Mouse (Mus musculus) layer of hippocampus, postnatal 10 days (tissue): ENCODE measurements at regions not wholly inside any gene's neighbourhood (a gene's known extent, or its start where the extent isn't known, plus 50 kb on each side); places are given as distances from the start of the nearest gene placed in this dataset.
"Not testable (repeated sequence)": the region's sequence is repeated elsewhere in the genome, so short reads cannot be mapped to it uniquely, and the experiment has no call there.

Experiments used
- DNase-seq, 2 experiments: peaks; one replicate each; pipeline ENCODE4 v3.0.0; 2021; ENCODE audit warnings: low spot score in 2 of 2

- DNase-seq, result no peak
Measured at GRCm38 (mm10) chr12:10445738-10446137, 55.2 kb downstream of the Rdh14 start.

- DNase-seq, result no peak
Measured at GRCm38 (mm10) chr12:10457960-10458655, 67.5 kb downstream of the Rdh14 start.

DNA sequence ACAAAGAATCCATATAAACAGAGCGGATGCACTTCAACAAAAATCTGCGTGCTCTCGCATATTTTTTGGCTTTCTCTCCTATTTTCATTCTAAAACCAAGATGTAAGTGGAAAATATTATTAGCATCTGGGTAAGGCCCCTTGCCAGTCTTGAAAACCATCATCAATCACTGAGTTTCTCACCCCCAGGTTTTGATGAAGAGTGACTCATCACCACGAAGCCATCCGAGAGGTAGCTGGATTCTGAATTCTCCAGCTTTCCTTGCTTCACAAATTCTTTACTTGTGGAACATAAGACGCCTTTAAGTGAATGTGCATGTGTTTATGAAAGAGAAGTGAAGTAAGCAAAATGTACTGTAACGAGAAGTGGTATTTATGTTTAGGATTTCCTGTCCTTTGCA lies 71.2 kb downstream of the Rdh14 start:
- no peak for DNase-seq

DNA sequence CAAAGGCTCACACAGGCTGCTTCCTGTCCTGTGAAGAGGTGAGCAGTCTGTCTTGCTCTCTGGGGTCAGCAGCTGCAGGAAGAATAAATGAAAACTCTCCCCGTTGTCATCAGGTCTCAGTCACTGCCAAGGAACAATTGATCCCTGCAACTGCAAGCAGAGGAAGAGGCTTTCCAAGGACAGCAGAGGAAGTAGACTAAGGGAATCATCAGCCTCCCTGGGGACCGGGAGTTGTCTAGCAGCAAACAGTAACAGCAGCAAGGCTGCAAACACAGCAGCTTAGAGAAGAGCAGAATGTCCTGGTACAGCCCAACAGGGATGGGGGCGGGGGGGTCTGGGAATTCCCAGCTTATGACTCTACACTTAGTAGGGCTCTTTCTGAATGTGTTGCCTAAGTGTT lies 72.4 kb downstream of the Rdh14 start:
- no peak for DNase-seq

DNA sequence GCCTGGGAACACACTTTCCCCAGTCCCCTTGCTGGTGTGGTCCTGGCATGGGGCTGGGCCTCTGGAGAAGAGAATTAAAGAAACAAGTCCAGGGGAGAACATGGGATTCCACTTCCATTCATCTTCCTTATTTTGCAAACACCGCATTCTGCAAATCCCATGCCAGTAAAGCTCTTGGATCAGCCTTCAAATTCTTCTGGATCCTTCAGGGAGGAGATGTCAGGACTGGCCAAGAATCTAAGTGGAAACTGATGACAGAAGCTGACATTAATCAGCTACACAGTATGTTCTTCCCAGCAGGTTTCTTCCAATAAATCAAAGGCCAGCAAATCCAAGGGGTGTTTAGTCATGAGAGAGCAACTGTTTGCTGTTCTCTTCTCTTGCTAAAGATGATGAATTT lies 83.4 kb downstream of the Rdh14 start:
- no peak for DNase-seq

DNA sequence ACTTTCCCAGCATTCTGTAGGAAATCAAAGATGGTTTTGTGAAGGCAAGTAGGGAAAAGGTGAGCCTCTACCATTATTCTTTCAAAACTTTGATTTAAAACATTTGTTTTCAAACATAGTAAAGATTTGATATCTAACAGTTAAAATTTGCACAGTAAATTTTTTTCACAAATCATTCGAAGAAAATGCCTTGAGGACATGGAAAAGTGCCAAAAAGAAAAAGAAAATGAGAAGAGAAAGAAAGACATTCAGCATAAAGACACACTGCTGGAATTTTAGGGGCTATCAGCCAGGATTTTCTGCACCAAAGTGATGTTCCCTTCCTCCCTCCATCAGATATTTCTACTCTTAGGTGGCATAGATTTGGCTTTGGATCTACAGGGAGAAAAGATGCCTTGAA lies 90.2 kb downstream of the Rdh14 start:
- no peak for DNase-seq

DNA sequence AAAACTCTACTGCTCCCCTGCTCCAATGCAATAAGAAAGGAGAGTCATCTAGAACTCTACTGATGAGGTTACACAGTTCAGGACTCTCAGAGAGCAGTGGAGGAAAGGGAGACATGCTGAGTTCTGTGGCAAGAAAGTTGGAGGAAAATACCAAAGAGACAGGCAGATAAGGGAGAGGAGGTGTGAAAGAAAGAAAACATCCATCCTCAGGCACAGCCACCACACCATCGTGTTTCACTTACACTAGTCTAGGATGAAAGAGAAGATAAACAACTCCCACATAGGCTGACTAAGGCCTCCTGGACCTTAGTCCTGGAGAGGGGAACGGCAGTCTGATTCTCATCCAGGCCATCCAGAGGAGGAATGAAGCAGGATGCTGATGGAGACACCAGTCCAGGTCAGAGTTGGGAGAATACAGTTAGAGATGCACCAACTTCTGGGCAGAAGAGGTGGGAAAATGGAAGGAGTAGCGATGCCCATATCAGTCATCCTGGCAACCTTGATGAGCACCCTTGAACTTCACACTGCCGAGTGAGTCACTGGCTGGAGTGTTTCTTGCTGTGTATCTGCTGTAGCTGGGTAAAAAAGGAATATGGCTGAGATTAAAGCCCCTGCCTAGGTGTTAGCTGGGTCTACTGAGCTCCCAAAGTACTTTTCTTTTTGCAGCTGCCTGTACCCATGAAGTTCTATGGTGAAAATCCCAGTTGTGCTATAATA lies 91.9 kb downstream of the Rdh14 start:
- no peak for DNase-seq

DNA sequence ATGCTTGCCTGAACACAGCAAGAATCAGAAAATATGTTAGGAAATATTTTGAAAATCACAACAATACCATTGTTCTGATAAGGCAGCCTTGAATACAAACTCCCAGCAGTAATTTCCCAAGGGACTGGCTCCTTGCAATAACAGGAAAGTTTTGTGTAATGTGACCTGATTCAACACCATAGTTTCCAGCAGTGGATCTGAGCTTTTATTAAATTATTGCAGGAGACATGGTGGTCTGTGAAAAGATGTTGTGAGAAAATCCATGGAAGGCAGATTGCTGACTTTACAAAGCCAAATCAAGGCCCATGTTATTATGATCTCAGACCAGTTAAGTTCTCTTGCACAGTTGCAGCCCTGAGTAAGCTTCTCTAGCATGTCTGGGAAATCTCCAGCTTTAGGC lies 116.1 kb downstream of the Rdh14 start:
- no peak for DNase-seq

- no peak for DNase-seq
Measured at GRCm38 (mm10) chr12:10513526-10513925, 123.0 kb downstream of the Rdh14 start.

DNA sequence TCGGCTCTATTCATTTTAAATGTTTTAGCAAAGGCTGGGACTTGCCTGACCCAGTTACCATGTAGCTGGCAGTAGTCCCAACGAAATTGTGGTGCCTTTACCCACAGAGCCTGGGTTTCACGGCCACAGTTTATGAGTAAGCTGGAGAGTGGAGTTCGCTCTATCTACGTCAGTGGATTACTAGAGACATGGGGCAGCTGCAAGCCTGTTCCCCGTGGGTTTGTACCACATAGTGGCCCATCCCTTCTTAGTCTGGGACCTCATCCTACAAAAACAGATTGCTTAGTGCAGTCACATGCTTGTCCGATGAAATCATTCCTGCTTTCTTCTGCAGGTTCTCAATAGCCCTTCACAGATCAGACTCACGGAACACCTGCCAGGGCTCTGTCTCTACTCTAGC lies 123.7 kb downstream of the Rdh14 start:
- peak in 1 of 2 experiments; percentile 10 for DNase-seq

DNA sequence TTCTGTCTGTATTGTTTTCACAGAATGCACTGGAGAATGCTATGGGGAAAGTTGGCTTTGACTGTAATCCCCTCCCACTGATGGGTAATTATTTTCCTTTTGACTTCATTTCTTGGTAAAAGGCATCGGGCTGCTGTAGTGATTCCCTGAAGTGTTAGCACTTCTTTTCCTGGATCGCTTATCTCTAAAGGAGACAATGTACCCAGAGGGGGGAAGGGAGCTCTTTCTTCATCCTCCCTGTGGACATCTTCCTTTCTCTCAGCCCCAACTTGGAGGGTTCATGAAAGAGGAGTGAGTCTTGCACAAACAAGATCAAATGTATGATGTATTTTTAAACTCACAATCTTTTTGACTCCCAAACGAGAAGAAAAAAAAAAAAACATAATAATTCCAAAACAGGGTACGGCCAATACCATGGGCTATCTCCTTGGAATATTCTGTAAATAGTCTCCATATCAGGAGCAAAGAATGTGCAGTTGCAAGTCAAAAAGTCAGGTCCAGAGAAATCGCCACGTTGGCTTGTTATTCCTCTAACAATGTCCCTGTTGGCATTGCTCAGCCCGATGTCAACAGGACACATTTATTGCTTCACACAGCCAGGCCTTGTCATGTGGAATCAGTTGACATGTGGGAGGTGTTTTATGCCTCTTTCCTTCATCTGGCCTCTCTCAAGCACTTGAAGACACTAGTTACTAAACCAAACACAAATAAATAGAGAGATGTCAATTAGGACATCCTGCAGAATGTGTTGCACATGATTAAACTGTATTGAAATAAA lies 134.1 kb downstream of the Rdh14 start:
- no peak for DNase-seq

DNA sequence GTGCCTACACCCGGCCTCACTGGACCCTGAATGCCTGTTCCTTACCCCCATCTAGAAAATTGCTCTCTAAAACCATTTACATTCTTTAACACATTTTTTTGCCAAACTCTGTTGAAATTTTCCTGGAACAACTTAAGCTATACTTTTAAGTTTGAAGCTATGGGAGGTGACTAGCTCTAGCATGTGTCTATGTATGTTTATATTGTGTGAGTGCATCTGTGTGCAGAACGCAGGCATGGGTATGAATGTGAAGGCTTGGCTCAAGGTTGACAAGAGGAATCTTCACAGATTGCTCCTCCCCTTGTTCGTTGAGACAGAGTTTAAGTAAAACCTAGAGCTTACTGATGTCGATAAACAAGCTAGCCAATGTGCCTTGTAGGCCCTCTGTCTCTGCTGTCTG lies 135.4 kb downstream of the Rdh14 start:
- no peak for DNase-seq

GRCm38 (mm10) chr12:10529077-10529476 lies 138.5 kb downstream of the Rdh14 start:
- DNase-seq, result no peak

- DNase-seq, result no peak
Measured at GRCm38 (mm10) chr12:10530996-10531395, 140.4 kb downstream of the Rdh14 start.

- no peak for DNase-seq
Measured at GRCm38 (mm10) chr12:10533971-10534370, 143.4 kb downstream of the Rdh14 start.

GRCm38 (mm10) chr12:10536239-10536638 lies 145.7 kb downstream of the Rdh14 start:
- no peak for DNase-seq

GRCm38 (mm10) chr12:10537069-10537468 lies 146.5 kb downstream of the Rdh14 start:
- peak; percentile 68 to 71 for DNase-seq

- DNase-seq, result no peak
Measured at GRCm38 (mm10) chr12:10549481-10550201, 159.1 kb downstream of the Rdh14 start.

GRCm38 (mm10) chr12:10554701-10555100 lies 164.1 kb downstream of the Rdh14 start:
- DNase-seq, result not testable (repeated sequence)

DNA sequence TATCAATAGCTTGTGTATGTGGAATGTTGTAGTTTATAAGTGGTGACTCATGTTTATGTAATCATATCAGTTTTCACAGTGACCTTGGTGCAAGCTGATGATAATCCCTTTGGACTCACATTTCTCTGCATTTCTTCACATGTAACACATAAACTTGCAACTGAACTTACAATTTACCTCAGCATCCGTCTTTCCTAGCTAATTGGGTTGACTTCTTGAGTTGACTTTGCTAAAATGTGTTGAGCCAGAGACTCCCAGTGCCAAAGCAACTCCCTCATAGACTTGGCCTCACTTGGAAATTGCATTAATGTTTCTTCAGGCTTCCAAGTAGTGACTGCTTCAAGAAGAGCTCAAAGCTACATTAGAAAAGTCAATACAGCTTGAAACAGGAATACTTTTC lies 172.4 kb downstream of the Rdh14 start:
- DNase-seq, result no peak

GRCm38 (mm10) chr12:10567881-10568280 lies 177.3 kb downstream of the Rdh14 start:
- DNase-seq, result no peak
